Mouse (Mus musculus) heart, embryonic 14.5 days (tissue): ENCODE results near the gene Apeh. TPM values are rescaled to one million over a fixed set of nuclear protein-coding genes. Genes with fewer than 3 reads are reported as not detected.

ENCODE experiments used
- ATAC-seq: fragments of 200-750 bp; cut with Nextera tagmentation; 2 replicates; pipeline ENCODE4 v1.8.0; 2017; ENCODE audit warnings: low read depth, moderate TSS enrichment; ENCODE audit not compliant: insufficient number of reproducible peaks, insufficient read depth, low FRiP score
- H3K27ac ChIP-seq, 2 experiments: fragments of 200-500 bp in 1 of 2; fragments of 300-500 bp in 1 of 2; sonication (generic) in 1 of 2; replicated peaks in 1 of 2; 2 replicates each; pipeline ENCODE4 v1.5.1; 2012 to 2014; ENCODE audit warnings: low read depth in 2 of 2, low read length in 2 of 2, control low read depth in 1 of 2, mild to moderate bottlenecking in 1 of 2, mixed read lengths in 1 of 2; ENCODE audit not compliant: control insufficient read depth in 1 of 2, insufficient read depth in 1 of 2
- H3K27me3 ChIP-seq: fragments of 300-500 bp; sonication (generic); 2 replicates; pipeline ENCODE4 v1.6.1; 2014; ENCODE audit warnings: mild to moderate bottlenecking, low read length, control low read depth; ENCODE audit not compliant: control insufficient read depth, insufficient read depth
- H3K36me3 ChIP-seq: fragments of 300-500 bp; sonication (generic); 2 replicates; pipeline ENCODE4 v1.6.1; 2014; ENCODE audit warnings: mild to moderate bottlenecking, control low read depth, low read length, mixed read lengths; ENCODE audit not compliant: control insufficient read depth, insufficient read depth
- H3K4me1 ChIP-seq, 2 experiments: fragments of 200-500 bp in 1 of 2; fragments of 300-500 bp in 1 of 2; sonication (generic) in 1 of 2; 2 replicates each; pipeline ENCODE4 v1.6.1; 2012 to 2014; ENCODE audit warnings: low read length in 2 of 2, control low read depth in 1 of 2, mixed read lengths in 1 of 2; ENCODE audit not compliant: control insufficient read depth in 2 of 2, insufficient read depth in 2 of 2
- H3K4me2 ChIP-seq: fragments of 300-500 bp; sonication (generic); 2 replicates; pipeline ENCODE4 v1.6.1; 2014; ENCODE audit warnings: mild to moderate bottlenecking, low read length
- H3K4me3 ChIP-seq, 2 experiments: fragments of 200-500 bp in 1 of 2; fragments of 300-500 bp in 1 of 2; sonication (generic) in 1 of 2; 2 replicates each; pipeline ENCODE4 v1.5.1; 2012 to 2014; ENCODE audit warnings: low read length in 2 of 2, mild to moderate bottlenecking in 2 of 2, control low read depth in 1 of 2, low read depth in 1 of 2, moderate library complexity in 1 of 2; ENCODE audit not compliant: control insufficient read depth in 1 of 2, insufficient read depth in 1 of 2
- H3K9ac ChIP-seq: fragments of 300-500 bp; sonication (generic); 2 replicates; pipeline ENCODE4 v1.6.1; 2014; ENCODE audit warnings: mild to moderate bottlenecking, low read length
- H3K9me3 ChIP-seq: fragments of 300-500 bp; sonication (generic); 2 replicates; pipeline ENCODE4 v1.6.1; 2016; ENCODE audit warnings: low read length, control low read depth; ENCODE audit not compliant: control insufficient read depth
- WGBS: fragments of 180-500 bp; shearing (Covaris S2); extraction: QIAGEN DNeasy Blood & Tissue Kit; methylation state at CpG from one replicate; pipeline ENCODE4 v1.1.7; 2014; 5-methylcytosine and 5-hydroxymethylcytosine counted together
- polyA plus RNA-seq: library from polyadenylated mRNA; unstranded; fragments of >200 nt; fragmentation: Nextera tagmentation; extraction: Ambion mirVana; gene quantifications from 2 replicates; pipeline ENCODE4 v1.2.1, GENCODE M21; 2014

Apeh gene
- polyA plus RNA-seq, 1 experiment from 2014 or later: 48.7 TPM

DNA sequence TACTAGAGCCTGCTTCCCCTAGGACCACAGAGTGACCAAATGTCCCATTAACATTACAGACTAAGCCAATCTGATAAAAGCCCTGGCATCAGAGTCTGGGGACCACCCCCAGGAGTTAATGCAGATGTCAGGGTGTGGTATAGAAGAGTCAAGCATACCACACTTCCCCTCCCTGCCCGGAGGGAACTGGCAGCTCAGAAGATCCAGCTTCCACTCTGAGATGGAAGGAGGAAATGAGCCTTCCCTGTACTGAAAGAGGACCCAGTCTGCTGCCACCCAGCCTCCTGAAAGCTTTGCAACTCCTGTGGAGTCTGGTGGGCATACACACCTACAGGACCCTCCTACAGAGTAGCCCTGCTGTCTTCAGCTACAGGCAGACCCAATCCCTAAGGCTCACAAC is 39.3 kb downstream of the Apeh start:
- no peak for ATAC-seq
- Histone ChIP-seq H3K27me3 (no peaks in the 10 kb centered on the region), H3K9ac (no peak overlapping the region), H3K4me3 (no peak overlapping the region), H3K4me1 (peaks cover 6% of the 10 kb centered on the region in 2 experiments), H3K4me2 (no peak overlapping the region), H3K27ac (no peak overlapping the region), H3K36me3 (peaks cover 86% of the 10 kb centered on the region), H3K9me3 (no peaks in the 10 kb centered on the region)
- WGBS: 74% methylated on average over 1 of the region's 1 CpGs

DNA sequence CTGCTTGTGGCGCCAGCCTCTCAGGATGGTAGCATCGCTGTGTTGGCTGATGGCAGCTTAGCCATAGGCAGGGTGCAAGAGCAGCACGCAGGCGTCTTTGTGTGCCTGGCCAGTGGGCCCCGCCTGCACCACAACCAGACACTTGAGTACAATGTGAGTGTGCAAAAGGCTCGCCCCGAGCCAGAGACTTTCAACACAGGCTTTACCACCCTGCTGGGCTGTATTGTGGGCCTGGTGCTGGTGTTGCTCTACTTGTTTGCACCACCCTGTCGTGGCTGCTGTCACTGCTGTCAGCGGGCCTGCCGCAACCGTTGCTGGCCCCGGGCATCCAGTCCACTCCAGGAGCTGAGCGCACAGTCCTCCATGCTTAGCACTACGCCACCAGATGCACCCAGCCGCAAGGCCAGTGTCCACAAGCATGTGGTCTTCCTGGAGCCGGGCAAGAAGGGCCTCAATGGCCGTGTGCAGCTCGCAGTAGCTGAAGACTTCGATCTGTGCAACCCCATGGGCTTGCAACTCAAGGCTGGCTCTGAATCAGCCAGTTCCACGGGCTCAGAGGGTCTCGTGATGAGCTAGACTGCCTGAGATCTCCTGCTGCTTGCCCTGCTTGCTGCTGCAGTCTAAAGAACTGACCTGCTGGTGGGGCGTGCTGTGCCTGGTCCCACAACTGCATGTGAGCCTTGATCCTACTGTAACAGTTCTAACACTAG is 39.9 kb downstream of the Apeh start:
- H3K4me3 ChIP-seq: no peak overlapping the region
- no peak overlapping the region for H3K4me2 ChIP-seq
- ATAC-seq: no peak
- no peak overlapping the region for H3K27ac ChIP-seq
- H3K36me3 ChIP-seq: peaks cover 82% of the 10 kb centered on the region
- H3K9ac ChIP-seq: no peak overlapping the region
- H3K9me3 ChIP-seq: no peaks in the 10 kb centered on the region
- 90% methylated on average over 22 of the region's 22 CpGs for WGBS
- H3K4me1 ChIP-seq: peaks cover 10 to 12% of the 10 kb centered on the region in 2 experiments
- no peaks in the 10 kb centered on the region for H3K27me3 ChIP-seq

- Histone ChIP-seq H3K9me3 (no peaks in the 10 kb centered on the region), H3K4me3 (no peak overlapping the region), H3K36me3 (peaks cover 75% of the 10 kb centered on the region), H3K27me3 (no peaks in the 10 kb centered on the region), H3K27ac (no peak overlapping the region), H3K9ac (no peak overlapping the region; the same call in 1 of the 2 replicates), H3K4me1 (peaks cover 10 to 14% of the 10 kb centered on the region in 2 experiments), H3K4me2 (no peak overlapping the region; the same call in 1 of the 2 replicates)
- ATAC-seq: no peak
- 86% methylated on average over 15 of the region's 15 CpGs for WGBS
Measured at GRCm38 (mm10) chr9:108053665-108054225, 40.7 kb downstream of the Apeh start.

- no peaks in the 10 kb centered on the region for H3K9me3 ChIP-seq
- 48% methylated on average over 20 of the region's 20 CpGs for WGBS
- peak within 1 kb of the TSS; percentile 8 to 22; a peak in 2 of 4 replicates for H3K4me3 ChIP-seq
- peak within 1 kb of the TSS; percentile 50; the same call in 1 of the 2 replicates for H3K9ac ChIP-seq
- no peaks in the 10 kb centered on the region for H3K27me3 ChIP-seq
- peak within 1 kb of the TSS; percentile 31 to 58; a peak in 3 of 4 replicates for H3K27ac ChIP-seq
- H3K4me2 ChIP-seq: peak within 1 kb of the TSS; percentile 58
- H3K4me1 ChIP-seq: peaks cover 11 to 18% of the 10 kb centered on the region in 2 experiments
- ATAC-seq: peak; percentile 47; the same call in 1 of the 2 replicates
- peaks cover 68% of the 10 kb centered on the region for H3K36me3 ChIP-seq
Measured at GRCm38 (mm10) chr9:108052885-108053664, 41.3 kb downstream of the Apeh start, which contains the start of gene Amigo3. Gene Amigo3 (plus strand): TSS chr9:108053159.

- Histone ChIP-seq H3K4me1 (peaks cover 14 to 21% of the 10 kb centered on the region in 2 experiments), H3K27me3 (no peaks in the 10 kb centered on the region), H3K9me3 (no peaks in the 10 kb centered on the region), H3K4me3 (no peak overlapping the region), H3K4me2 (no peak overlapping the region), H3K36me3 (peaks cover 65% of the 10 kb centered on the region), H3K27ac (peak overlapping the region; percentile 31 to 58; a peak in 2 of 4 replicates), H3K9ac (no peak overlapping the region)
- 73% methylated on average over 7 of the region's 7 CpGs for WGBS
- ATAC-seq: no peak
Measured at GRCm38 (mm10) chr9:108052411-108052810, 42.0 kb downstream of the Apeh start.

GRCm38 (mm10) chr9:108051931-108052220 is 42.5 kb downstream of the Apeh start:
- Histone ChIP-seq H3K27ac (no peak overlapping the region), H3K4me3 (no peak overlapping the region), H3K27me3 (no peaks in the 10 kb centered on the region), H3K9me3 (no peaks in the 10 kb centered on the region), H3K36me3 (peaks cover 65% of the 10 kb centered on the region), H3K4me2 (no peak overlapping the region), H3K9ac (no peak overlapping the region), H3K4me1 (peaks cover 14 to 21% of the 10 kb centered on the region in 2 experiments)
- 86% methylated on average over 4 of the region's 4 CpGs for WGBS
- ATAC-seq: no peak

DNA sequence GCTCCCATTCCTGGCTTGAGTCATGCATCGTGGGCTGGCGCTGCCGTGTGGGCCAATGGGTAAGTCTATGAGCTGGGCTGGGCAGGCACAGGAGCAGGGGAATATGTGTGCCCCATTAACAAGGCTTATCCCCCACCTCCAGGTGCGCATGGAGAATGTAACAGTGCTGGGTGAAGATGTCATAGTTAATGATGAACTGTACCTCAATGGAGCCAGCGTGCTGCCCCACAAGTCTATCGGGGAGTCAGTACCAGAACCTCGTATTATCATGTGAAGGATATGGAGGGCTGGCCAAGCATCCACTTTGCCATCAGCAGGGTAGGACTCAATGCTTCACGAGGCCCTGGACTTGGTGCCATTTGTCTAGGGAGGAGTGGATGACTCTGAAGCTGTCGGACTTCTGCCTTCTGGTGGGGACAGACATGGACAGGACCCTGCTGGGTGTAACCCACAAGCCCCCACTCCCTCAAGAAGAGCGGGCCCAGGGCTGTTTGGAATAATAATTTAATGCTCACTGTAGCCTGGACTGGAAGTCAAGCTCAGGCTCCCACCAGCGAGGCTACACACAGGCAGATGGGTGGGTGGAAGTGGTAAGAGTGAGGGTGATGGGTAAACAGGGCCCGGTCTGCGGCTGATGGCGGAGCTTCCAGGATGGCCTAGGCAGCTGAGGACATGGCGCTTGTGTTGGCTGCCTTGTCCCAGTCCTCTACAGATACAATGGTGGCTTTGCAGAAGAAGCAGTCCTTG is 43.0 kb downstream of the Apeh start:
- Histone ChIP-seq H3K9ac (no peak overlapping the region), H3K27ac (no peak overlapping the region), H3K9me3 (no peaks in the 10 kb centered on the region), H3K36me3 (peaks cover 65% of the 10 kb centered on the region), H3K4me2 (no peak overlapping the region), H3K4me1 (peaks cover 14 to 21% of the 10 kb centered on the region in 2 experiments), H3K4me3 (no peak overlapping the region), H3K27me3 (no peaks in the 10 kb centered on the region)
- ATAC-seq: no peak
- WGBS: 91% methylated on average over 15 of the region's 15 CpGs
